14 mouse cellular contexts compared by ENCODE assay signal in genomic region chr11:81010766-81011165, GRCm38 (mm10).
"Had no signal": no experiment of that assay in that cellular context is flagged by ENCODE, and none has a peak within 500 bp of the region (broad histone marks: within the 10 kb centered on the region; RNA-seq: fewer than 3 reads in every experiment).

No protein-coding gene starts in this region.

- H3K27ac ChIP-seq: limb, embryonic 15.5 days; liver, embryonic 12.5 days; midbrain, embryonic 12.5 days; neural tube, embryonic 12.5 days; stomach, postnatal 0 days had no signal

- H3K36me3 ChIP-seq: limb, embryonic 15.5 days; liver, embryonic 12.5 days; midbrain, embryonic 12.5 days; neural tube, embryonic 12.5 days had no signal

- ATAC-seq: liver, embryonic 12.5 days had no signal

- H3K9me3 ChIP-seq: limb, embryonic 15.5 days; liver, embryonic 12.5 days; midbrain, embryonic 12.5 days; neural tube, embryonic 12.5 days had no signal

- DNase-seq: kidney, adult 11 months; kidney, adult 9 months; kidney, postnatal 14 days; lung, embryonic 14.5 days; lung, postnatal 10 days; lung, postnatal 4 days; right cerebral cortex, postnatal 25 days; thymus, postnatal 4 days had no signal

- H3K4me3 ChIP-seq: limb, embryonic 15.5 days; liver, embryonic 12.5 days; midbrain, embryonic 12.5 days; myocyte; neural tube, embryonic 12.5 days had no signal

- H3K9ac ChIP-seq: limb, embryonic 15.5 days; liver, embryonic 12.5 days; lung, embryonic 14.5 days; midbrain, embryonic 12.5 days; neural tube, embryonic 12.5 days had no signal

- H3K4me1 ChIP-seq: limb, embryonic 15.5 days; liver, embryonic 12.5 days; neural tube, embryonic 12.5 days had no signal

- H3K4me2 ChIP-seq: limb, embryonic 15.5 days; liver, embryonic 12.5 days; lung, embryonic 14.5 days; midbrain, embryonic 12.5 days; neural tube, embryonic 12.5 days had no signal

- H3K27me3 ChIP-seq: limb, embryonic 15.5 days; liver, embryonic 12.5 days; midbrain, embryonic 12.5 days; neural tube, embryonic 12.5 days had no signal
